Mouse (Mus musculus) liver, adult 2 months (tissue): Measurements from ENCODE around the gene Pibf1. TPM values are rescaled to one million over a fixed set of nuclear protein-coding genes. Genes with fewer than 3 reads are reported as not detected.

Source experiments
- DNase-seq: peaks from one replicate; pipeline ENCODE4 v3.0.0-alpha.2; 2011; ENCODE audit warnings: low read depth, low spot score; ENCODE audit errors: extremely low read depth
- H3K27ac ChIP-seq: fragments of 200-500 bp; replicated peaks from 2 replicates; pipeline ENCODE4 v1.5.1; 2012; ENCODE audit warnings: low read depth, mild to moderate bottlenecking, control low read depth, inconsistent platforms, low read length; ENCODE audit not compliant: insufficient read depth
- H3K27me3 ChIP-seq: fragments of 200-500 bp; 2 replicates; pipeline ENCODE4 v1.6.1; 2012; ENCODE audit warnings: mild to moderate bottlenecking, moderate library complexity, low read length, inconsistent platforms; ENCODE audit not compliant: control insufficient read depth, insufficient read depth
- H3K36me3 ChIP-seq: fragments of 200-500 bp; 2 replicates; pipeline ENCODE4 v1.6.1; 2012; ENCODE audit warnings: low read length, inconsistent platforms; ENCODE audit not compliant: control insufficient read depth, insufficient read depth
- H3K4me1 ChIP-seq: fragments of 200-500 bp; 2 replicates; pipeline ENCODE4 v1.6.1; 2011; ENCODE audit warnings: low read length; ENCODE audit not compliant: control insufficient read depth, insufficient read depth
- H3K4me3 ChIP-seq: fragments of 200-500 bp; 2 replicates; pipeline ENCODE4 v1.5.1; 2011; ENCODE audit warnings: low read depth, mild to moderate bottlenecking, control low read depth, low read length, moderate library complexity; ENCODE audit not compliant: insufficient read depth
- H3K79me2 ChIP-seq: fragments of 200-500 bp; 2 replicates; pipeline ENCODE4 v1.6.1; 2012; ENCODE audit warnings: inconsistent platforms, mild to moderate bottlenecking, low read length, moderate library complexity; ENCODE audit not compliant: control insufficient read depth, insufficient read depth
- H3K9ac ChIP-seq: fragments of 200-500 bp; 2 replicates; pipeline ENCODE4 v1.6.1; 2012; ENCODE audit warnings: low read depth, mild to moderate bottlenecking, control low read depth, inconsistent platforms, low read length
- CTCF ChIP-seq: fragments of 200-500 bp; IDR thresholded peaks from 2 replicates; pipeline ENCODE4 v1.5.1; 2011; ENCODE audit warnings: low read depth, low read length, control low read depth
- POLR2A ChIP-seq: fragments of 200-500 bp; IDR thresholded peaks from 2 replicates; pipeline ENCODE4 v1.6.1; 2011; ENCODE audit warnings: low read length, control low read depth; ENCODE audit not compliant: insufficient read depth; ENCODE audit errors: extremely low read depth
- WGBS: fragments of 180-500 bp; shearing (Covaris S2); methylation state at CpG from one replicate; pipeline ENCODE4 v1.1.7; 2018; 5-methylcytosine and 5-hydroxymethylcytosine counted together
- polyA plus RNA-seq: library from polyadenylated mRNA; depleted of rRNA; stranded (reverse); fragments of >200 nt; gene quantifications from 2 replicates; pipeline ENCODE4 v1.2.3, GENCODE M21; 2012; rRNA removed
- total RNA-seq: library from RNA; depleted of rRNA; stranded (reverse); fragments of >200 nt; gene quantifications from 2 replicates; pipeline ENCODE4 v1.2.3, GENCODE M21; 2014; rRNA removed

Pibf1 gene
- total RNA-seq (6.4 and 8.3 TPM in 2 replicates), polyA plus RNA-seq (0.70 and 0.97 TPM in 2 replicates)

- Histone ChIP-seq H3K9ac (peak within 1 kb of the TSS; percentile 83), H3K36me3 (peaks cover 15% of the 10 kb centered on the region), H3K27me3 (no peaks in the 10 kb centered on the region), H3K4me3 (peak within 1 kb of the TSS; percentile 87), H3K4me1 (no peaks in the 10 kb centered on the region; the same call in 1 of the 2 replicates), H3K27ac (no peak within 1 kb of the TSS), H3K79me2 (peaks cover 3% of the 10 kb centered on the region; the same call in 1 of the 2 replicates)
- TF ChIP-seq CTCF (no peak), POLR2A (peak; percentile 31; the same call in 1 of the 2 replicates)
- DNase-seq, result peak; percentile 84
- under 1% methylated on average over 73 of the region's 73 CpGs for WGBS
Measured at GRCm38 (mm10) chr14:99099267-99099966, at the start of gene Pibf1, which contains the start of gene Dis3. TSS of gene Pibf1 (plus strand) at chr14:99099424. TSS of gene Dis3 (minus strand) at chr14:99099770.

GRCm38 (mm10) chr14:99058959-99059586, 40.2 kb upstream of the Pibf1 start:
- H3K4me1 ChIP-seq, result no peaks in the 10 kb centered on the region
- no peak overlapping the region for H3K4me3 ChIP-seq
- H3K27ac ChIP-seq, result no peak overlapping the region
- DNase-seq, result no peak
- WGBS, result 87% methylated on average over 7 of the region's 7 CpGs
- no peaks in the 10 kb centered on the region for H3K27me3 ChIP-seq
- H3K9ac ChIP-seq, result no peak overlapping the region
- H3K79me2 ChIP-seq, result no peaks in the 10 kb centered on the region
- TF ChIP-seq CTCF (no peak), POLR2A (no peak)
- no peaks in the 10 kb centered on the region; the same call in 1 of the 2 replicates for H3K36me3 ChIP-seq

GRCm38 (mm10) chr14:99060616-99061015, 38.6 kb upstream of the Pibf1 start:
- DNase-seq, result no peak
- WGBS, result 95% methylated on average over 12 of the region's 12 CpGs
- Histone ChIP-seq H3K27ac (no peak overlapping the region), H3K9ac (no peak overlapping the region), H3K4me1 (no peaks in the 10 kb centered on the region), H3K4me3 (no peak overlapping the region), H3K36me3 (no peaks in the 10 kb centered on the region; the same call in 1 of the 2 replicates), H3K79me2 (no peaks in the 10 kb centered on the region), H3K27me3 (no peaks in the 10 kb centered on the region)
- TF ChIP-seq CTCF (no peak), POLR2A (no peak)

GRCm38 (mm10) chr14:99063091-99063490, 36.1 kb upstream of the Pibf1 start:
- no peak overlapping the region for H3K4me3 ChIP-seq
- no peak overlapping the region for H3K9ac ChIP-seq
- no peak overlapping the region for H3K27ac ChIP-seq
- no peaks in the 10 kb centered on the region for H3K27me3 ChIP-seq
- DNase-seq, result no peak
- 95% methylated on average over 2 of the region's 2 CpGs for WGBS
- TF ChIP-seq POLR2A, result no peak
- H3K4me1 ChIP-seq, result no peaks in the 10 kb centered on the region
- no peaks in the 10 kb centered on the region for H3K79me2 ChIP-seq
- no peaks in the 10 kb centered on the region; the same call in 1 of the 2 replicates for H3K36me3 ChIP-seq

GRCm38 (mm10) chr14:99071146-99071545, 28.1 kb upstream of the Pibf1 start:
- Histone ChIP-seq H3K4me3 (no peak overlapping the region), H3K9ac (no peak overlapping the region), H3K27ac (no peak overlapping the region), H3K36me3 (peaks cover 6% of the 10 kb centered on the region; the same call in 1 of the 2 replicates), H3K79me2 (no peaks in the 10 kb centered on the region), H3K4me1 (no peaks in the 10 kb centered on the region), H3K27me3 (no peaks in the 10 kb centered on the region)
- WGBS, result 94% methylated on average over 4 of the region's 4 CpGs
- TF ChIP-seq CTCF (no peak), POLR2A (no peak)
- DNase-seq, result no peak
